Mouse (Mus musculus) duodenum, adult 2 months (tissue): Measurements from ENCODE around the gene Ddi1. TPM values are rescaled to one million over a fixed set of nuclear protein-coding genes. Genes with fewer than 3 reads are reported as not detected.

Experiments
- polyA plus RNA-seq: library from polyadenylated mRNA; depleted of rRNA; stranded (reverse); fragments of >200 nt; gene quantifications from 2 replicates; pipeline ENCODE4 v1.2.3, GENCODE M21; 2012; ENCODE audit warnings: low replicate concordance; rRNA removed

Ddi1 gene
- polyA plus RNA-seq = not detected in 2 replicates

GRCm38 (mm10) chr9:6269796-6270280 is at the start of gene Ddi1:
Ddi1 (minus strand) TSS chr9:6269846.

Other genes starting within 250 kb of the Ddi1 start
- 0.14 and 0.40 TPM in 2 replicates for gene Pdgfd, start 101.3 kb downstream of the Ddi1 start, polyA plus RNA-seq